Mouse (Mus musculus): Measurements from ENCODE around the gene Phldb1. TPM values are rescaled to one million over a fixed set of nuclear protein-coding genes. Genes with fewer than 3 reads are reported as not detected.
"Not testable (repeated sequence)": the region's sequence is repeated elsewhere in the genome, so short reads cannot be mapped to it uniquely, and the experiment has no call there.

Gene Phldb1
- 100 to 1,000 TPM; 110 to 140 TPM for total RNA-seq (2021)

DNA sequence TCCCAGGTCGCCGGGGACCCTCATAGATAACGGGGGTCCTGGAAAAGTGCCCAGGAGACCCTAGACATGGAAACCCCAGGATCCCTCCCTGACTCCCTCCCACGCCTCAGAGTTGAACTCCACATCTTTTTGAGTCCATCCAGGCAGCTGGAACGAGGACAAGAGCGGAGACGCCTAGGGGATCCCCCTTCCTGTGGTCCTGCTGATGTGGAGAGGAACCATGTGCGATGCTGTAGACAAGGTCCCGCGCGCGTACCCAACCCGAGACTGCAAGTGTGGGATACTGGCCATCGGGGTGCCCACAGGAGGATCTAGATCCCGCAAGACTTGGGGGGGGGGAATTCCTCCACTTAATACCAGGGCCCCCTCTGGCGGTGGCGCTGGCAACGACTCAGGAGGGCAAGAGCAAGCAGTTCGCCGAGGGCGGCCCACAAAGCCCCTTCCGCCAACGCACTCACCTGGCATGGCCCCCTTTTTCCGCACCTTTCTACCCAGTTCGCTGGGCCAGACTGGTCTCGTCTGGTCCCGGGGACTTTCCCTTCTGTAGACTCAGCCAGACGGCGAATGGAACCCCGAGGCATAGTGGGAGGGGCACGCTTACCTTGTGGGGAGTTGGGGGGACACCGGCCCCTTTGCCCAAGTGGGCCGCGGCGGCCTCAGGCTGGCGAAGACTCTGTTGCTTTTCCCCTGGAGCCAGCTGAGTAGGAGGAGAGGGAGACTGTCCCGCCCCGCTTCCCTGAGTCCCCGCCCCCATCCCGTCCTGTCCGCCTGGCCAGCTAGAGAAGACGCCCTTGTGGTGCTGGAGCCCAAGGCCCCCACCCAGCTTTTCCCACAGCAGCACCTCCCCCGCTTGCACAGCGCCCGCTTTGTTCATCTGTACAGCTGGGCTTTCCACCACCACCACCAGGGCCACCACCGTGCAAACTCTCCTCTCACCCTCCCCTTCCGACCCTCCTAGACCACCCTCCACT, at the start of gene Phldb1:
Gene Phldb1 (minus strand): TSS at position 675 of the 971 bp plus-strand sequence.
- DNase-seq: peak; percentile 77 to 80
- intact Hi-C loops (cut with DNase I): loop anchor here (2.0 to 5.0 kb wide), 2 partner anchors 80 to 128 kb away; no protein-coding TSS in a partner anchor

DNA sequence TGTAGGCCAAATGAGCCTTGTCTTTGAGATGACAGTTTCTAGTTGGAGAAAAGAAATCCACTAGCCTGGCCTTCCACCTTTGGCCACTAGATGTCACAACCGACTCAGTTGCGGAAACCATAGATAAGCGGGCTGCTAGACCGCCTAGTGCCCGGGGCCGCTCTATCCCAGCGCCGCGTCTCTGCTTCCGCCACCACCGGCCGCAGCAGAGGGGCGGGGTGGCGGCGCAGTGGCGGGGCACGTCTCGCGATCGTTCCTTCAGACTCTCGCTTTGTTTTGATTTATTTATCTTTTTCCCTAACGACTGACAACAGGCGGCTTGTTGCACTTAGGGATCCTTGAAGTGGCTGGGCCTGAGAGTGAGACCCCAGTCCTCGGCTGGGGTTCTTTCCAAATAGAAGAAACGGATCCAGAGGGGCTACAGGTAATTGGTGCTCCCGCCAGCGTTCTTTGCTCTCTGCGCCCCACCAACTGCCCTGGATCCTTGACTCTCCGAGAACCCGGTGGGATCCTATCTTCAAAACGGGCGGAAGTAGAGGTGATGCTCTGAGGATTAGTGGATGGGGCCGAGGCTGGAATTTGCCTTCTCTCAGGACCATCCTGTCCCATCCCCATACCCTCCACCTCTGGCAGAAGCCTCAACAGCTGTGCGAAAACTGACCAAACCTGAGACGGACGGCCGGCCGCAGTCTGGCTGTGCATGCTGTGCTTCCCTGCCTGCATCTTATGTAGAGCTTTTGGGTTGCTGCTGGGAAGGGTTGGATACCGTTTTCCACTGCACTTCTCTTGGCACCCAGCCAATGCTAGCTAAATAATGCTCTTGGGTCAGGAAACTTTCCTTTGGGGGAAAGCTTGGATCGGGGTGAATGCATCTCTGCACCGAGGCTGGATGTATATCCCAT, 38.0 kb upstream of the Phldb1 start:
- intact Hi-C loops (cut with DNase I): loop anchor here (5.0 kb wide), 1 partner anchor 194 kb away; the partner anchor contains the start of gene Ube4a
- peak; percentile 91 to 93 for DNase-seq

DNA sequence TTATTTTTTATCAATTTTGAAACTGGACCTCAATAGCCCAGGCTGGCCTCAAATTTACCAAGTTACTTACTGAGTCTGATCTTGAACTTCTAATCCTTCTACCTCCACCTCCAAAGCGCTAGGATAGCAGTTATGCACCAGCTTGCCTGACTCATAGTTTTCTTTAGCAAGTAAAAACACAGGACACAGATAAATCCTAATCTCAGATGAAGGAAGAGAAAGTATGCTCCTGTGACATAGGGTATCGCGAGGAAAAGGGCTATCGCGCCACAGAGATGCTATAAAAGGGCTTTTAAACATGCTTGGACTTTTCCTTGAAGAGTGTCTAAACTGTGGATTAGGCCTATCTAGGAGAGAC, 37.4 kb upstream of the Phldb1 start:
- intact Hi-C loops (cut with DNase I): loop anchor here (5.0 kb wide), 1 partner anchor 195 kb away; the partner anchor contains the start of gene Ube4a

DNA sequence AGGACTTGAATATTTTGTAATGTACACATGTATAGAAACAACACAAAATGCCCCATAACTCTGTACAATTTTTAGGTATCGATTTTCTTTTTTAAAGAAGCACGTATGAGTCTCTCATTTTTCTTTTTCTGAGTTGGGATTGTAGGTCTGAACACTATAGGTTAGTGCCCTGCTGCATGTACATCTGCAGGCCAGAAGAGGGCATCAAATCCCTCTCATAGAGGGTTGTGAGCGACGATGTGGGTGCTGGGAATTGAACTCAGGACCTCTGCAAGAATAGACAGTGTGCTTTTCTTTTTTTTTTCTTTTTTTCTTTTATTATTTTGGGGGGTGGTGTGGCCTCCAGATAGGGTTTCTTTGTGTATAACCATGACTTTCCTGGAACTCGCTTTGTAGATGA, 36.4 kb upstream of the Phldb1 start:
- intact Hi-C loops (cut with DNase I): loop anchor here (5.0 kb wide), 1 partner anchor 196 kb away; the partner anchor contains the start of gene Ube4a
- no peak for DNase-seq

More for the DNA sequence above, 37.4 kb upstream of the Phldb1 start:
- DNase-seq: no peak

DNA sequence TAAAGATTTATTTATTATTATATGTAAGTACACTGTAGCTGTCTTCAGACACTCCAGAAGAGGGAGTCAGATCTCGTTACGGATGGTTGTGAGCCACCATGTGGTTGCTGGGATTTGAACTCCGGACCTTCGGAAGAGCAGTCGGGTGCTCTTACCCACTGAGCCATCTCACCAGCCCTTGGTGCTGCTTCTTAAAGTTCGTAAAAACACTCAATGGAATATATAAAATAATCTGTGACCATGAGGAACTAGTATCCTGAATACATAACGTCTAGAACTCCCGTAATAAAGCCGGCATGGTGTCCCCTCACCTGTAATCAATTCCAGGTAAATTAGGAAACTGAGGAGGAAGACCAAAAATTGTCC, 33.0 kb upstream of the Phldb1 start:
- not testable (repeated sequence) for DNase-seq
- intact Hi-C loops (cut with DNase I): loop anchor here (5.0 kb wide), 1 partner anchor 154 kb away; the partner anchor contains the start of gene Atp5l

DNA sequence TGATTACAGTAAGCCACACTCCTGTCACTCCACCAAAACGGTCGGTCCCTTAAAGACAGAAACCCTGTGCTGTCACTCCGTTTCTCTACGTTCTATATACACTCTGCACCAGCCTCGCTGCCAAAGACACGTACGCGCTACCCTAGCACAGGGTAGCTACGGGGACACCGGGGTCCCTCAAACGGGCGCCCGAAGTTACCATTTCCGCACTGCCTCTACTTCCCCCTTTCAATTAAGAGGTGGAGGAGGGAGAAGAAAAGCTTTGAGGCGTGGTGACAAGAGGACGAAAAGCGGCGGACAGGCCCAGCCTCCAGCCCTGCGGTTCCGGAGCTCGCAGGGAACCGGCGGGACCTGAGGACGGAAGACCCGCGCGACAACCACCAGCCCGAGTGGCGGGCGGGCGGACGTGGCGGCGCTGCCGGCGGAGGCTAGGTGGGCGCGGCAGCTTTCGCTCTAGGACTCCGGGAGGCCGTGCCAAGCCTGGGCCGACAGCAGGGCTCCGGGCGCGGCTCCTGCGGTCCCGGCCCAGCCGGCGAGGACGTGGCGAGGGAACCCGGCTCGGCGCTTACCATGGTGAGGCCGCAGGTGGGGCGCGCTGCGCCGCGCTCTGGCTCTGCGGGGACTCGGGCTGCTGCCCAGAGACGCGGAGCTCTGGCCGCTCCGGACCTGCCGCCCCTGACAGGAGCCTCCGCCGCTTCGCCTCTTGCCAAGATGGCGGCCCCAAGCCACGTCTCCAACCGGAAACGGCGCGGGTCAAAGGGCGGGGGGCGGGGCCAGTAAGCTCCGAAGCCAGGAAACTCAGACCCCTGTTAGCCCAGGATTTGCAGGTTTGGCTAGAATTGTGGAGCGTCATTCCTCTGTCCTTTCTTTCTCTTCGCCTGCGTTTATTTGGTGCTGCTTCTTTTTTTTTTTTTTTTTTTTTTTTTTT, 32.4 kb upstream of the Phldb1 start, which contains the start of the genes Arcn1 and Ift46:
Gene Arcn1 (minus strand): TSS at position 745 of the 928 bp plus-strand sequence.
Gene Ift46 (plus strand): TSS at position 808 of the 928 bp plus-strand sequence.
- intact Hi-C loops (cut with DNase I): loop anchor here (5.0 kb wide), 1 partner anchor 155 kb away; the partner anchor contains the start of gene Atp5l
- peak; percentile 81 to 92 for DNase-seq

DNA sequence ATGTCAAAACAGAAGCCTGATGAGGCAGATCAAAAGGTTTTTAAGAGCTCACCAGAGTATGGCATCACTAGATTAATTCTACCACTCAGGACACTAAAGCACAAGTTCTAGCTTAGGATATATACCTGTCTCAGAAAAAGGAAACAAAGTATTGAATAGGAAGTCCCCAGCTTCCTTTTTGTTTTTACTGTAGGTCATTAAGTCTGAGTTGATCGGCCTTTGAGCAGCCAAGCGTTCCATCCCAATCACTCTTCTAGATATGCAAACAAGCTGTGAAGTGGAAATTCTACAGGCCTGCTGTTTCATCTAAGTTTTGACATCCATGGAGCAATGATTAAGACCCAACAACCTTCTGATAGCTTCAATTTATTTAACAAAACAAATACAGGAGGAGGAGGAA, 25.9 kb upstream of the Phldb1 start:
- DNase-seq: no peak
- intact Hi-C loops (cut with DNase I): no loop called here

DNA sequence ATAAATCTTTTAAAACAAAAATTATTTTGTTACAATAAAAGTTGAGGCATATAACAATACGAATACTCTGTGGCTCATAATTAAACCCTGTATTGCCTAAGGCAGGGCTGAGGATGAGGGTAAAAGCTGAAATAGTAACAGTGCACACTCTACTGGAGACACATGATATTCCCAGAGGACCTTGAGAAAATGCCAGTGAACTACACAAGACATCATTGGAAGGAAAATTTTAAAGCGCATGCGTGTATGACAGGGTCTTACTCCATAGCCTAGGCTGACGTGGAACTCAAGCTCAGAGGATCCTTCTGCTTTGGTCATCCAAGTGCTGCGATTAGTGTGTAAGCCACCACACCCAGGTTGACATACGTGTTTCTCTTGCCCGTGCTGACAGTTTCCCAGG, 13.5 kb upstream of the Phldb1 start:
- intact Hi-C loops (cut with DNase I): loop anchor here (5.0 kb wide), 1 partner anchor 36 kb away; no protein-coding TSS in a partner anchor
- DNase-seq: no peak

DNA sequence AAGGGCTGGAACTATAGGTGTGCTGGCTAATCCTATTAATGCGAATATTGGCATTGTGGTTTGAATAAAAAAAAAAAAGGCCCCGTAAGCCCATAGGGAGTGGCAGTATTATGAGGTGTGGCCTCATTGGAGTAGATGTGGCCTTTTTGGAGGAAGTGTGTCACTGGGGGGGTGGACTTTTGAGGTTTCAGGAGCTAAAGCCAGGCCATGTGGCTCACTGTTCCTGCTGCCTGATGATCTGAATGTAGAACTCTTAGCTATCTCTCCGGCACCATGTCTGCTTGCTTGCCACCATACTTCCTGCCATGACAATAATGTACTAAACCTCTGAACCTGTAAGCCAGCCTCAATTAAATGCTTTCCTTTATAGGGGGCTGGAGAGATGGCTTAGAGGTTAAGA, 12.3 kb upstream of the Phldb1 start:
- DNase-seq: no peak
- intact Hi-C loops (cut with DNase I): loop anchor here (2.0 to 5.0 kb wide), 2 partner anchors 35 to 93 kb away; no protein-coding TSS in a partner anchor

DNA sequence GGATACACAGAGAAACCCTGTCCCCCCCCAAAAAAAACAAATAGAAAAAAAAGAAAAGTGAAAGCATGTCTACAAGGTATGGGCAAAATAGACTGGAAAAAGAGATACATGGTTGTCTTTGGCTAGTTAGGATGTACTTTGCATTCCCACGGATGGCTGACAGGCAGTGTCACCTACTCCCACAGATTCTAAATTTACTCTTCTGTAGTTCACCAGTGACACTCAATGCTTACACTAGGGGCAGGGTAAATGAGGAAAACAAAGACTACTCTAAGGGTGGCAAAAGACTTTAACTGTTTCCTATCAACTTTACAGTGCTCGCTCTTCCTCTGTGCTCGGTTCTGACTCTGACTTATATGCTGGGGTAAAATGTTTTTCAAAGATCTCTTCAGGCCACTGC, 11.7 kb upstream of the Phldb1 start:
- DNase-seq: no peak
- intact Hi-C loops (cut with DNase I): loop anchor here (2.0 to 5.0 kb wide), 2 partner anchors 34 to 92 kb away; no protein-coding TSS in a partner anchor

DNA sequence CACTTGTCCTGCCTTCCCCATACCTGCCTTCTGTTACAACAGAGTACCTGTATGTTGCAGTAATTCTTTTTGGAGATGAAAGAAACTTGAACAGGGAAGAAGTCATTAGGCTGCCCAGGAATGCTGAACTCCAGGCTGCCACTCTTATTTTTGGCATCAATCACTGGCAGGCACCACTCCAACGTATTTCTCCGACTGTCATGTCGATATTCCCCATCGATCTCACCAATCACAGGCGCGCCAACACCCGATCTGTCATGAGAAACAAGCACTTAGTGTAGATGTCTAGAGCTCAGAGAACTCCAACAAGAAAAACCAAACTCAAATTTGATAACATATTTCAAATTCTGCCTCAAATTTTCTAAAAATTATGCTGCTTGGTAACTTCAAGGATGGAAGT, 10.4 kb upstream of the Phldb1 start:
- DNase-seq: no peak
- intact Hi-C loops (cut with DNase I): loop anchor here (5.0 kb wide), 1 partner anchor 33 kb away; no protein-coding TSS in a partner anchor

DNA sequence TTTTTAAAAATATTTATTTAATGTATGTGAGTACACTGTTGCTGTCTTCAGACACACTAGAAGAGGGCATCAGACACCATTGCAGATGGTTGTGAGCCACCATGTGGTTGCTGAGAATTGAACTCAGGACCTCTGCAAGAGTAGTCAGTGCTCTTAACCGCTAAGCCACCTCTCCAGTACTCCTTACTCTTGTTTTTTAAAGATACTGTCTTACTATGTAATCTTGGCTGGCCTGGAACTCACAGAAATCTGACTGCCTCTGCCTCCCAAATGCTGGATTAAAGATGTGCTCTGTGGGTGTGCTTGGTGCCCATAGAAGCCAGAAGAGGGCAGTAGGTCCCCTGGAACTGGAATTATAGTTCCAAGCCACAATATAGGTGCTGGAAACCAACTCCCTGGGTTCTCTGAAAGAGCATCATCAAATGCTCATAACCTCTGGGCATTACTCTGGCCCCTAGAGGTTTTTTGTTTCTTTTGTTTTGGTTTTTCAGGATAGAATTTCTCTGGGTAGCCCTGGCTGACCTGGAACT, 5.7 kb upstream of the Phldb1 start:
- intact Hi-C loops (cut with DNase I): no loop called here
- DNase-seq: no peak

DNA sequence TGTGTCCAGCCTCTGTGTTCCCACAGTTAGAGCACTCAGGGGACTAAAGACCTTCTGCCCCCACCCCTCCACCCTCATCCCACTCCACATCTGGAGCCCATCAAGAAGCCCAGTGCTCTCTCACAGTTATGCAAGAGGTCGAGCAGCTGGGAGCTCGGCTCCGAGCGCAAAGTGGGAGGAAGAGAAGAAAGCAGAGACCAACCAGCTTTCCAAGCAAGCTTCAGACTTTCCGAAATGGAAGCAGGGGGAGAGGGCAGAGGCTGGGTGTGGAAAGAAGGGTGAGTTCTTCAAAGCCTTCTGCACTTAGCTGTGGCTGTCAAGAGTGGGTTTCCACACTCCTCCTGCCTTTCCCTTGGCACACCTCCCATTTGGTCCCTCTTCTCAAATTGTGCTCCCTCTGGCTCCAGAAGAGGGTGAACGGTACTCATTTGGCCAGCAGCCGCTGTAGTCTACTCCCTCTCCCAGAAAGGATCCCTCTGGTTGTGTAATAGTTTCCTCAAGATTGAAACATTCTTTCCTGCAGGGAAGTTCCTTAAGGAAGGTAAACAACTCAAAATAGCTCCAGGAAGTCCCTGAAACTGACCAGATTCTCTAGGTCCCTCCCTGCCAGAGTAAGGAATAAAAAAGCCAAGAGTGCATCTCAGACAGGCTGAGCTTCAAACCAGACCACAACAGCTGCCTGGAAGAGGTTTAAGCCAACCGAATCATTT, 2.4 kb upstream of the Phldb1 start:
- intact Hi-C loops (cut with DNase I): loop anchor here (1.0 kb wide), 1 partner anchor 40 kb away; no protein-coding TSS in a partner anchor
- DNase-seq: peak; percentile 66 to 77

DNA sequence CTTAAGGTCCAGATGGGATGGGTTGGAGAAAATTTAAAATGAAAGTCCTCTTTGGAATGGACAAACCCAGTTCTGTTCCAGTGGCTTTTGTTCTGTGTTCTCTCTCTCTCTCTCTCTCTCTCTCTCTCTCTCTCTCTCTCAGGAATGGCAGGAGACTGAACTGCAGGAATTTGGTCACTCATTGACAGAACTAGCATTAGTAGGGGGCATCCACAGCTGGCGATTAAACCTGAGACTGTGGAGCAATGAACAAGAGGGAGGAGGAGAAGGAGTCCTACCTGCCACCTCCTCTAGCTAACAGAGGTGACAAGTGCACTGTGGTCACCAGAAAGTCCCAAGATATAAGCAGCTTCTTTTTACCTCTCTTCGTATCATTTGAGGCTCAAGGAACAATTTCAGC, 1.3 kb upstream of the Phldb1 start:
- intact Hi-C loops (cut with DNase I): no loop called here
- DNase-seq: no peak

DNA sequence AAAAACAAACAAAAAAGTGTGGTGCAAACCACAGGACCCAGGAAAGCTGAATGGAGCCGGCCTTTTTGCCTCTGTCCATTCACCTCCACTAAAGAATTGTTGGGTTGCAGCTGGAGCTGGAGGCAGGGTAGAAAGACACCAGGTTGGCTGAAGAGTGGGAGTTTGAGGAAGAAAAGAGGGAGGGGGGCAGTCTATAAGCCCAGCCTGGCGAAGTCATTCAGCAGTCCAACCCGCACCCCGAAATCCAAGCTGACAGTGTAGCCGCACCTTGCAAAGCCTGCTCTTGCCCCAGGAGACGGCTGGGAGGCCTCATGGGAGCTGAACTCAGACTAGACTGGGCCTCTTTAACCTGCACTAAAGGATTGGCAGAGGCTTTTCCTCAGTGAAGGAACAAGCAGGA, 888 bp upstream of the Phldb1 start:
- no peak for DNase-seq
- intact Hi-C loops (cut with DNase I): loop anchor here (2.0 kb wide), 1 partner anchor 81 kb away; no protein-coding TSS in a partner anchor

DNA sequence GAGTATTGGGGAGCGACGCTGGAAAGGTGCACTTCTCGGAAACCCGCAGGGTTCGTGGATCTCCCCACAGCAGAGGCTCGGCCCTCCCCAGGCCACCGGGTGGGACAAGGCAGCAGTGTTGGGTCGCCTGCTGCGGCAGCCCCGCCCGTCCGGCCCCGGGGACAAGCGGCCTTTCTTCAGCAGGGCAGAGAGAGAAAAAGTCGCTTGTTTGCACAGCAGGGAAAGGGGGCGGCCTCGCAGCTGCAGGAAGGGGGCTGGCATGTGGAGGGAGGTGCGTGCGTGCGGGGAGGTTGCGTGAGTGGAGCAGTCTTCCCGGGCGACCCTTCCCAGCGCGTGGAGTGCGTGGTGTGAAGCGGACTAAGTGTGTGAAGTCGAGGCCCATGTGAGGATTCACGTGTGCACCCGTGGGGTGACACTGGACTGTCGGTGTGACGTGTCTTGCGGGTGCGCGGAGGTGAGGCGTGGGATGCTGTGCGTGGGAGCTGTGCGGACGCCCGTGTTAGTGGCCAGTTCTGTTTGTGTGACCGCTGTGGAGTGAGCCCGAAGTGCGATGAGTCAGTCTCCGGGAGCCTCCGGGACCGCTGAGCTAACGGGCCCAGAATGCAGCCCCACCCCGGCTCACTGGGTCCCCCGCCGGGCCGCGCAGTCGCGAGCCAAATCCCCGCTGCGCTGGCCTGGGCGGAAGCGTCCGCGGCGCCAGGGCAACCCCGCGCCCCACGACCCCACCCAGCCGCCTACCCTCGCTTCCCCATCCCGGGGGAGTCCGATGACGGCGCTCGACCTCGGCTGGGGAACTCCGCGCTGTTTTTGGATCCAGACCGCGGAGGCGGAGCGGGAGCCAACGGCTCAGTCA, 1.1 kb downstream of the Phldb1 start:
- DNase-seq: peak; percentile 79 to 88
- intact Hi-C loops (cut with DNase I): loop anchor here (2.0 to 5.0 kb wide), 3 partner anchors 41 to 127 kb away; no protein-coding TSS in a partner anchor

DNA sequence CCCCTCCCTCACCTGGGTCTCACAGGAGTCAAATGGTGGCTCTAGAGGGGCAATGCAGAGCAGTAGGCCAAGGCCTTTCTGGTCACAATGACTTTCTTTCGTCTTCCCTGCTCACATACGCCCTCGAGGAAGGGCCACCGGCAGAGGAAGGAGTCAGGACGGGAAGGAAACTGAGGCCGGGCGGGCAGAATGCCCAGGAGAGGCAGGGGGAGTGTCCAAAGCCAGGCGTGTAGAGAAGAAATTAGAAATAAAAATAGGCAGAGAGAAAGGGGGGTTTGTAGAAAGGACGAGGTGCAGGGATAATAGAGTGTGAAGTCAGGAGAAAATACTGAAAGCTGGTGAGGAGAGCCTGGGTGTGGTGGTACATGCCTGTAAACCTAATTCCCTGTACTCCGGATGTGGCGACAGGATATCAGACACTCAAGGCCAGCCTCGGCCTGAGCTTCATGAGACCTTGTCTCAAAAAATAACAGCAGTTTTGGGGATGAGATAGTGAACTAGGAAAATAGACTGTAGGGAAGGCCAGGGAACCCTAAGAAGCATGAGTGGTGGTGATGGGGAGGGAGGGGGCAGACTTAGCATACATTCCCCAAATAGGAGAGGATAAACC, 2.0 kb downstream of the Phldb1 start:
- peak; percentile 53 to 64 for DNase-seq
- intact Hi-C loops (cut with DNase I): loop anchor here (2.0 to 5.0 kb wide), 2 partner anchors 40 to 126 kb away; no protein-coding TSS in a partner anchor
